Mouse (Mus musculus): ENCODE results near the gene Slco2b1. TPM values are rescaled to one million over a fixed set of nuclear protein-coding genes. Genes with fewer than 3 reads are reported as not detected.
"Not testable (repeated sequence)": the region's sequence is repeated elsewhere in the genome, so short reads cannot be mapped to it uniquely, and the experiment has no call there.

The Slco2b1 gene
- polyA plus RNA-seq, 1 experiment from 2014 or later: 6.7 TPM

- Histone ChIP-seq H3K27ac (ENCODE audit: low read depth, low read length) (no peak overlapping the region), H3K4me3 (ENCODE audit: low read length) (no peak overlapping the region), H3K9me3 (ENCODE audit: control insufficient read depth, low read length) (no peaks in the 10 kb centered on the region), H3K27me3 (replicated peaks; ENCODE audit: control insufficient read depth, insufficient read depth, low read length) (no peaks in the 10 kb centered on the region), H3K36me3 (ENCODE audit: control insufficient read depth, insufficient read depth, low read length) (no peaks in the 10 kb centered on the region), H3K9ac (ENCODE audit: low read depth, low read length) (no peak overlapping the region), H3K4me1 (ENCODE audit: control insufficient read depth, insufficient read depth, low read depth, low read length) (no peaks in the 10 kb centered on the region), H3K4me2 (ENCODE audit: low read length) (no peak overlapping the region)
- WGBS: 79% methylated on average over 3 of the region's 3 CpGs
- ATAC-seq: no peak
These were observed 12.6 kb downstream of the Slco2b1 start for GRCm38 (mm10) chr7:99698576-99698975.

- Histone ChIP-seq H3K36me3 (ENCODE audit: control insufficient read depth, insufficient read depth, low read length) (no peaks in the 10 kb centered on the region), H3K27me3 (replicated peaks; ENCODE audit: control insufficient read depth, insufficient read depth, low read length) (no peaks in the 10 kb centered on the region), H3K4me2 (ENCODE audit: low read length) (no peak overlapping the region), H3K27ac (ENCODE audit: low read depth, low read length) (no peak overlapping the region), H3K4me1 (ENCODE audit: control insufficient read depth, insufficient read depth, low read depth, low read length) (peaks cover 2% of the 10 kb centered on the region; the same call in 1 of the 2 replicates), H3K9ac (ENCODE audit: low read depth, low read length) (no peak overlapping the region), H3K4me3 (ENCODE audit: low read length) (no peak overlapping the region), H3K9me3 (ENCODE audit: control insufficient read depth, low read length) (no peaks in the 10 kb centered on the region)
- 88% methylated on average over 8 of the region's 8 CpGs for WGBS
- ATAC-seq: no peak
These were observed 15.6 kb downstream of the Slco2b1 start for GRCm38 (mm10) chr7:99695471-99696057.

- not testable (repeated sequence) for H3K27me3 ChIP-seq (replicated peaks; ENCODE audit: control insufficient read depth, insufficient read depth, low read length); H3K4me3 ChIP-seq (ENCODE audit: low read length); H3K9ac ChIP-seq (ENCODE audit: low read depth, low read length); H3K4me2 ChIP-seq (ENCODE audit: low read length); H3K27ac ChIP-seq (ENCODE audit: low read depth, low read length); H3K4me1 ChIP-seq (ENCODE audit: control insufficient read depth, insufficient read depth, low read depth, low read length); H3K9me3 ChIP-seq (ENCODE audit: control insufficient read depth, low read length); ATAC-seq; H3K36me3 ChIP-seq (ENCODE audit: control insufficient read depth, insufficient read depth, low read length)
- 82% methylated on average over 5 of the region's 5 CpGs for WGBS
These were observed 16.7 kb downstream of the Slco2b1 start for GRCm38 (mm10) chr7:99694424-99694823.

- ATAC-seq: no peak
- no peak overlapping the region for H3K4me3 ChIP-seq (ENCODE audit: low read length)
- no peaks in the 10 kb centered on the region for H3K36me3 ChIP-seq (ENCODE audit: control insufficient read depth, insufficient read depth, low read length)
- H3K27me3 ChIP-seq (replicated peaks; ENCODE audit: control insufficient read depth, insufficient read depth, low read length): no peaks in the 10 kb centered on the region
- H3K27ac ChIP-seq (ENCODE audit: low read depth, low read length): no peak overlapping the region
- H3K4me1 ChIP-seq (ENCODE audit: control insufficient read depth, insufficient read depth, low read depth, low read length): peaks cover 2% of the 10 kb centered on the region; the same call in 1 of the 2 replicates
- H3K9me3 ChIP-seq (ENCODE audit: control insufficient read depth, low read length): no peaks in the 10 kb centered on the region
- no peak overlapping the region for H3K4me2 ChIP-seq (ENCODE audit: low read length)
- no peak overlapping the region for H3K9ac ChIP-seq (ENCODE audit: low read depth, low read length)
- WGBS: 91% methylated on average over 3 of the region's 3 CpGs
These were observed 17.2 kb downstream of the Slco2b1 start for GRCm38 (mm10) chr7:99693976-99694375.

DNA sequence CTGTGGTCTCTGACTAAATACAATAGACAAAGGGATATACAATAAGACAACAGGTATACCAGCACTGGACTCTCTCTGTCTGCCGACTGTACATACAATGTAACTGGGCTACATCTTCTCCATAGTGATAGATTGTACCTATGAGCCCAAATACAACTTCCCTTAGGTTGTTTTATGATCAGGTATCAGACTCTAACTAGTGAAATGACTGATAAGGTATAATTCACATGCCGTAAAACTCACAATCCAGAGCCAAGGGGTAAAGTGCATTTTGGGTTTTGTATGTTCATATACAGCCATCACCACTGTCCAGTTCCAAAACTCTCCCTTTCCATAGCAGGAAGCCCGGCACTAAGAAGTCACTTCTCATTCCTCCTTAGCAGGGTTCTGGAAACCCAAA is 17.8 kb downstream of the Slco2b1 start:
- H3K36me3 ChIP-seq (ENCODE audit: control insufficient read depth, insufficient read depth, low read length): no peaks in the 10 kb centered on the region
- no peaks in the 10 kb centered on the region for H3K9me3 ChIP-seq (ENCODE audit: control insufficient read depth, low read length)
- no peak for ATAC-seq
- H3K27me3 ChIP-seq (replicated peaks; ENCODE audit: control insufficient read depth, insufficient read depth, low read length): no peaks in the 10 kb centered on the region
- peaks cover 2% of the 10 kb centered on the region; the same call in 1 of the 2 replicates for H3K4me1 ChIP-seq (ENCODE audit: control insufficient read depth, insufficient read depth, low read depth, low read length)
- H3K27ac ChIP-seq (ENCODE audit: low read depth, low read length): no peak overlapping the region
- WGBS: 98% methylated on average over 3 of the region's 3 CpGs
- H3K4me2 ChIP-seq (ENCODE audit: low read length): no peak overlapping the region
- H3K9ac ChIP-seq (ENCODE audit: low read depth, low read length): no peak overlapping the region
- no peak overlapping the region for H3K4me3 ChIP-seq (ENCODE audit: low read length)

DNA sequence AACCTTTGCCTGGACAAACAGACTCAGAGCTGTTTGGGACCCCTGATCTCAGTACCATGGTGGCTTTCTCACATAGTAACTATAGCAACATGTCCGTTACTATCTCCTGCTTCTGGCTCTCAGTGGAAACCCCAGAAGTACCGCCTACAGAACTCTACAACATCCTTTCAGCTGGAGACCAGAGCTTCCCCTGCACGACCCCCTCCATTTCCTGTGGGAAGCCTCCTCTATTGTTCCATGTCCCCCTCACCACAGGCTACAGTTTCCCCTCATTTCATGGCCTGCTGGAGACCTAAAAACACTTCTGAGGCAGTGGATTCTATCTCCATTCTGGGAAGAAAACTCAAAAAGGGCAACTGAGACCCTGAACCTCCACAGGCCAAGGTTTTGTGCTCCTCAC is 18.7 kb downstream of the Slco2b1 start:
- H3K4me3 ChIP-seq (ENCODE audit: low read length): no peak overlapping the region
- 25% methylated on average over 3 of the region's 3 CpGs for WGBS
- no peak overlapping the region for H3K27ac ChIP-seq (ENCODE audit: low read depth, low read length)
- no peaks in the 10 kb centered on the region for H3K9me3 ChIP-seq (ENCODE audit: control insufficient read depth, low read length)
- H3K4me1 ChIP-seq (ENCODE audit: control insufficient read depth, insufficient read depth, low read depth, low read length): peaks cover 2% of the 10 kb centered on the region; the same call in 1 of the 2 replicates
- H3K9ac ChIP-seq (ENCODE audit: low read depth, low read length): no peak overlapping the region
- H3K36me3 ChIP-seq (ENCODE audit: control insufficient read depth, insufficient read depth, low read length): no peaks in the 10 kb centered on the region
- ATAC-seq: peak; percentile 27; the same call in 1 of the 2 replicates
- H3K27me3 ChIP-seq (replicated peaks; ENCODE audit: control insufficient read depth, insufficient read depth, low read length): no peaks in the 10 kb centered on the region
- H3K4me2 ChIP-seq (ENCODE audit: low read length): no peak overlapping the region

GRCm38 (mm10) chr7:99690819-99691218 is 20.3 kb downstream of the Slco2b1 start:
- Histone ChIP-seq H3K9me3 (ENCODE audit: control insufficient read depth, low read length) (no peaks in the 10 kb centered on the region), H3K9ac (ENCODE audit: low read depth, low read length) (no peak overlapping the region), H3K27me3 (replicated peaks; ENCODE audit: control insufficient read depth, insufficient read depth, low read length) (no peaks in the 10 kb centered on the region), H3K4me1 (ENCODE audit: control insufficient read depth, insufficient read depth, low read depth, low read length) (peaks cover 2% of the 10 kb centered on the region; the same call in 1 of the 2 replicates), H3K36me3 (ENCODE audit: control insufficient read depth, insufficient read depth, low read length) (no peaks in the 10 kb centered on the region), H3K4me2 (ENCODE audit: low read length) (no peak overlapping the region), H3K27ac (ENCODE audit: low read depth, low read length) (no peak overlapping the region), H3K4me3 (ENCODE audit: low read length) (no peak overlapping the region)
- ATAC-seq: no peak
- 86% methylated on average over 7 of the region's 7 CpGs for WGBS

GRCm38 (mm10) chr7:99684086-99684485 is 27.1 kb downstream of the Slco2b1 start:
- H3K9ac ChIP-seq (ENCODE audit: low read depth, low read length): no peak overlapping the region
- no peak overlapping the region for H3K27ac ChIP-seq (ENCODE audit: low read depth, low read length)
- H3K9me3 ChIP-seq (ENCODE audit: control insufficient read depth, low read length): no peaks in the 10 kb centered on the region
- 68% methylated on average over 4 of the region's 4 CpGs for WGBS
- no peak overlapping the region for H3K4me3 ChIP-seq (ENCODE audit: low read length)
- H3K36me3 ChIP-seq (ENCODE audit: control insufficient read depth, insufficient read depth, low read length): no peaks in the 10 kb centered on the region
- no peaks in the 10 kb centered on the region for H3K4me1 ChIP-seq (ENCODE audit: control insufficient read depth, insufficient read depth, low read depth, low read length)
- no peaks in the 10 kb centered on the region for H3K27me3 ChIP-seq (replicated peaks; ENCODE audit: control insufficient read depth, insufficient read depth, low read length)
- no peak for ATAC-seq
- no peak overlapping the region for H3K4me2 ChIP-seq (ENCODE audit: low read length)

GRCm38 (mm10) chr7:99680771-99681170 is 30.4 kb downstream of the Slco2b1 start:
- H3K4me3 ChIP-seq (ENCODE audit: low read length): no peak overlapping the region
- no peaks in the 10 kb centered on the region for H3K27me3 ChIP-seq (replicated peaks; ENCODE audit: control insufficient read depth, insufficient read depth, low read length)
- 75% methylated on average over 5 of the region's 5 CpGs for WGBS
- no peak overlapping the region for H3K27ac ChIP-seq (ENCODE audit: low read depth, low read length)
- no peaks in the 10 kb centered on the region for H3K4me1 ChIP-seq (ENCODE audit: control insufficient read depth, insufficient read depth, low read depth, low read length)
- H3K9ac ChIP-seq (ENCODE audit: low read depth, low read length): no peak overlapping the region
- no peaks in the 10 kb centered on the region for H3K36me3 ChIP-seq (ENCODE audit: control insufficient read depth, insufficient read depth, low read length)
- no peak for ATAC-seq
- no peaks in the 10 kb centered on the region for H3K9me3 ChIP-seq (ENCODE audit: control insufficient read depth, low read length)
- H3K4me2 ChIP-seq (ENCODE audit: low read length): no peak overlapping the region

Data from hindbrain, embryonic 16.5 days (tissue).